Mouse (Mus musculus) lung, postnatal 14 days (tissue): ENCODE data around the gene Trex2.
A peak's percentile ranks its signal among the peaks of the same experiment; 100 is the strongest.

Experiments used
- DNase-seq: peaks from one replicate; pipeline ENCODE4 v3.0.0; 2021

Trex2 gene

DNA sequence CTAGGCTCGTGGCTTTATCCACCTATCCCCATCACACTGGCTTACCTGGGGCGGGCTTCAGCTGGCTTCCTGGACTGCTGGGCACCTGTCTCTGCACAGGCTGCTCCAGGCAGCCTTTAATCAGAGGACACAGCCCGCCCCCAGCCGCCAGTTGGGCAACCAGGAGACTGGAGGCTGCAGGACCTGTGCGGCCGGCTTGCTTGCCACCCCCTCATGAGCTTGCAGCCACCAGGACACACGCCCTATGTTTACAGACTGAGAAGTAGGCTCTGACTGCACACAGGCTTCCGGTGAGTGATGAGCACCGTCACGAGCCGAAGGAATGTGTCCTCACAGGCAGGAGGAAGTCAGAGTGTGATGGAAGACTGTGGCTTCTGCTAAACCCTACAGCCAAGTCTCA lies at the start of gene Trex2:
Gene Trex2, minus strand, starts transcription at position 93 of the 400 bp plus-strand sequence.
- DNase-seq = no peak

DNA sequence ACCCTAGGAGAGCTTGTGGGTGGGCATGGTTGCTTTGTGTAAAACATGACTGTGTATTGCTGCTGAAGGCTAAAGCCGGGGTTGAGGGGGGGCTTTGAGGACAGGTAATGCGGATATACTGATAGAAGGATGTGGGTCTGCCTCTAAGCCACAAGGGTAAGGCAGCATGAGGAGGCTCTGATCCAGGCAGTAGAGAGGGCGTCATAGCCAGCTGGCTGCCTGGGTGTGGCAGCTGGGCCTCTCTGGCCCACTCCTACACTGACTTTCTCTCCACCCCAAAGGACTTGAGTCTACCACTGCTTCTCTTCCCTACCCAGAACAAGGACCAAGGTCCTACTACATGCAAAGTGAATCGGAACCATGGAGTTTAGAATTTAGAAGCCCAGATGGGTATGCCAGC lies 49.7 kb upstream of the Trex2 start:
- DNase-seq = no peak

DNA sequence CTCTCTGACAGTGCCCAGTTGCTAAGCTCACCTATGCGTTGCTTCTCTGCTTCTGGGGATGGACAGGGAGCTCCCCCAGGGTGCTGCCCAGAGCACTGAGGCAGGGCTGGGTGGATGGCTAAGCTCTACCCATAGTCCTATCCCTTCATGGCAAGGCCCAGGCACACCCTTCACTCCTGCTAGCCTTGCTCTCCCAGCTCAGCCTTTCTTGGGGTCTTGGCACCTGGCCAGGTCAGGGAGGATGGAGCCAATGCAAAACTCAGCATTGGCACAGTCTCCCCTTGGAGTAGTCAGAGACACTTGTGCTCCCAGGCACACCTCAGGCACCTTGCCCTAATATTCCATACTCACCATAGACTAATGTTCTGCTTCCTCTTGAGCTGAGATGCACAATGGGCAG lies 48.9 kb upstream of the Trex2 start:
- DNase-seq = peak; percentile 30

DNA sequence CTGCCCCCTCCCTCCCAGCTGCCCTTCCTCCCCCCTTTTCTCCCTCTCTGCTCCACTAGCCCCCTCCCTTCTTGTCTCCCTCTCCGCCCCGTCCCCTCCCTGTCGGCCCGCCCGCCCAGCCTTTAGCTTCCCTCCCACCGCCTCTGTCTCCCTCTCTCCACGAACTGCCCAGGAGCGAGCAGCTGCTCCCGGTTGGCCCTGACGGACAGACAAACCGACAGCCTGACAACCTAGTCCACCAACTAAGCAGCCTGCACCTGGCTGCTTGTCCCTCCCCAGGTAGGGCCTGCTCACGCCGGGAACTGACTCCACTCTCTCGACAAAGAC lies 48.3 kb upstream of the Trex2 start, which contains the start of gene Bgn:
Gene Bgn, plus strand, starts transcription at position 119 of the 327 bp plus-strand sequence.
- DNase-seq = peak; percentile 44

DNA sequence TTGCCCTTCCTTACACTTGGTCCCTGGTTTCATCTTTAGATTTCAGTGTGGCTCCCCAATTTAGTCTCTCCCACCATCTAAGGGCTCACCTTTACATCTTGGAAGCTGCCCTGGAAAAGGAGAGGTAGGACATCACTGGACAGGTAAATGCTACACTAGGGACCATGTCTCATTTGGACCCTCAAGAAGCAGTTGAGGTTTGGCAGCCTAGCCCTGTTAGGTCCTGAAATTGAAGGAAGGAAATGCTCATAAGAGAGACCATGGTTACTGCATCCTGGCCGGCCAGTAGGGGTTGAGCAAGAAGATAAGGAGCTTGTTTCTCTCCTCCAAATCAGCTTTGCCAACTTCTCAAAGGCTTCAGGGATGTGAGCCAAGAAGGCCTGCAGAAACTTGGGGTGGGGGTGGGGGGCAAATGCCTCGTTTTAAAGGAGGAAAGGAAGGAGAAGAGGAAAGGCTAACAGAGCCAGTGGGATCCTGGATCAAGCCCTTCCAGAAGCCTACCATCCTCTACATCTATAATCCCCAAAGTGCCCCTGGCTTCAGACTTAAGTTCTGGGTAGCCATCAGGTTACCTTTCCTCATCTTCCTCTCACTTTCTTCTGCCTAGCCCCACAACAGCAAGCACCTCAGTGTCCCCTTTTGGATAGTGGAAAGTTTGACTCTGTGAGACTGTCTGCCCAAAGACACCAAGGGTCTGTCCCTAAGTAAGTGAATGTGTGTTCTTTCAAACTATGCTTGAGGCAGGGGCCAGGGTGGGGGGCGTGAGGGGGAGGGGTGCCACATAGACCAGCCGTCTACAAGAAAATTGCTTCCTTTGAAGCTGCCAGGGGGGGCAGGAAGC lies 47.7 kb upstream of the Trex2 start:
- no peak for DNase-seq

DNA sequence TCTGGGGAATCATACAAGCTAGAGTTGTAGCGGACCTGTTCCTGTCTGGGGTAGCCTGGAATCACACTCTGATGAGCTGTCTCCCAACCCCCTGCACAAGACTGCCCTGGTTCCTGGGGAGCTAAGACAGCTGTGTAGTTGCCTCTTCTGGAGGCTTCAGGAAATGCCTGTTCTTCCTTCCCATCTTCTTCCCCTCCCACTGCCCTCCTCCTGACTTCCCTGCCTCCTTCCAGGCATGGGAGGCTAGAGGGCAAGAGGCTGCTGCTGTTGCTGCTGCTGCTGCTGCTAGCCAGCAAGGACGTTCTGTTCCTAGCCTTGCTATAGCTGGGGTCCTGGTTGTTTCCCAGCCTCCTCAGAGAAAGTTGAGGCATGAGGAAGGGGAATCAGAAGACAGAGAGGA lies 45.2 kb upstream of the Trex2 start:
- no peak for DNase-seq

DNA sequence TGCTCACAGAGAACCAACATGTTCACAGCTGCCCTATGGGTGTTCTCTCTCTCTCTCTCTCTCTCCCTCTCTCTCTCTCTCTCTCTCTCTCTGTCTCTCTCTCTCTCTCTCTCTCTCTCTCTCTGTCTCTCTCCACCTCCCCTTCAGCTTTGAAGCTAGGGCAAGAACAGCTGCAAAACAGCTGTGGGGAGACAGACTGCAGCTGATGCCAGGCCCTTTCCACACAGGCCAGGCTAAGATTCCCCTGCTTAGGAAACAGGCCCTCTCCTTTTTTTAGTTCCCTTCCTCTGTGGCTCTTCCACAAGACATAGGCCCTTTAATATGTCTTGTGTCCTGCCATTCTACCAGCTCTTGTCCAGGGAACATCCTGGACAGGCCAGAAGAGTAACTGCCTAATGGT lies 44.5 kb upstream of the Trex2 start:
- DNase-seq = no peak

DNA sequence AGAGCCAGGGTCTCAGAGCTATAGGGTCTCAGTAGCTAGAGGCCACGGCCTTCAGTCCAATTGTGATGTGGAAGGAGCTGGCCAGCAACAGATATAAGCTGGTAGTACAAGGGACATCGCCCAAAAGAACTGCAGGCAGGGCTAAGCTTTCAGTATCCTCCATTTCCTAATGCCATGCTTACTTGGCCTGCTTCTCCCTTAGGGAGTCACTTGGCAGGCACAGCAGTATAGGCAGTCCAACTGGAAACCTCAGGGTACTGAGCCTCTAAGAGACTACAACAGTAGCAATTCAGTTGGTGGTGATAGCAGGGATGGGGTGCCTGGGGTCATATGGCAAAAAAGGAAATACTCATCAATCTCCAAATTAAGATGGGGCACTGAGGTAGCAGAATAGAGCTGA lies 42.4 kb upstream of the Trex2 start:
- no peak for DNase-seq

DNA sequence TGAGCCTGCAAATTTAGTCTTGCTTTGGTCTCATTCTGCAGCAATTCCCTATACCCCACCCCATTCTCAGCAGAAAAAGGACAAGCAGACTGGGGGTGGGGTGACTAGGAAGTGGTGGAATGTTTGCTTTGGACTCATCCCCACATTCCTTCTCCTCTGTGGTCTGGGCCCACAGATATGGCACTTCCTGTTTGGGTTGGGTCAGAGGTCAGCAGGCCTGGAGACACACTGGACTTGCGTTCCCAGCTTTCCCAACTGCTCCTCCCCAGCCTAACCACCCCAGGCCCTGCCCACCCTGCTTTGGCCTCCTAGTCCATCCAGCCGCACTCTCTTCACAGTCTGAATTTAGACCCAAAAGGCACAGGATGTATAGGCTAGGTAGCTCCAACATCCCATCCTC lies 41.5 kb upstream of the Trex2 start:
- DNase-seq = peak; percentile 65

DNA sequence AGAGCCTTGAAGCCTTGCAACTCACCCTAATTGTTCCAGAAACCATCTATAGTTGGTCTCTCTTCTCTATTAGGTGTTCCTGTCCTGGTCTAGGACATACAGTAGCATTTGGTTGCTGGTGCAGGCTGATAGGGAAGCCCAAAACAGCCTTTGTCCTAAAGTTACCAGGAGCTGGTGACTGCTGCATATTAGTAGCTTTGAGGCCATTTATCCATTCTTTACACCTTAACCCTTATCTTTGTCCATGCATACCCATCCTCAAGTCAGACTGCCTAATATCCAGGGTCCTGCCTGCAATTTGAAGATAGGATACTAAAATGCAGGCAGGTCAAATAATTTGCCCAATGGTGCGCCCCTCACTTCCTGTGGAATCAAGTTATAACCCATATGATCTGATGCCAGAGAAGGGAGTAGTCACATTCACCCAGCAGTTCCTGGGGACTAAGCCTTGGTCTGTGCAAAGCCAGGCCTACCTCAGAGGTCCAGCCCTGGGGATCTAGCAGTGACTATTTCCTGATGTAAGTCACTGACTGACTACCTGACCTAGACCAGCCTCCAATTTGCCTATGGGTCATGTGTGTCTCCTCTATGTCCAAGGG lies 40.6 kb upstream of the Trex2 start:
- no peak for DNase-seq

DNA sequence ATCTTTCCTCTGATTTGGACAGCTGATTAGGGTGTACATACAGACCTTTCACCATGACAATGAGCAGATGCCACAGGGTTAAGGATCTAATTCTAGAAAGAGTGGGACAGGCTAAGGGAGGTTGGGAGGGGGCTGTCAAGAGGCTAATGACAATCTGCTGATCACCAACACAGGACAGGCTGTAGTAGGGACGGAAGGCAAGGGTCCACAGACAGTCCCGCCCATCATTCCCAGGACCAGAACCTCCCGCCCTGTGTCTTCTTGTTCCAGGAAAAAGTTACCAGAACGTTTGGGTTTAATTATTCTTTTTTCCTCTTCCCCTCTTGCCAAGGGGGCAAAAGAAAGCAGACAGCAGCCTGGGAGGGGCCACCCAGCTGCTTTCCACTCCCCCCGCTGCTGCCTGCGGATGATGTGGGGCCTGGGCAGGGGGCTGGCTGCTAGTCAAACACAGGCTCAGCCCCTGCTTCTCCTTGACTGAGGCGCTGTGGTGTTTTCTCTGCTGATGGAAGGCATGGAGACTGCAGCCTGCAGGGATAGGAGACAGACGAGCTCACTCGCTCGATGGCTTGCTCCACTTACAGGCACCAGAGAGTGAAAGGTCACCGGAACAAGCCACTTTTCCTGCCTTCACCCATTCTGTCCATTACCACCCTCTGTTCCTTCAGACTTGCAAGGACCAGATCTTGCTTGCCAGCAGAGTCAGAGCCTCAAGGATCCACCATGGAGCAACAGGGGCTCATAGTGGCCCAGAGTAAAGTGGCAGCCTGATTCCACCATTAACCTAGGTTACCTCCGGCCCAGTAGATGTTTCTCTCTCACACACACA lies 39.4 kb upstream of the Trex2 start:
- peak; percentile 37 for DNase-seq

DNA sequence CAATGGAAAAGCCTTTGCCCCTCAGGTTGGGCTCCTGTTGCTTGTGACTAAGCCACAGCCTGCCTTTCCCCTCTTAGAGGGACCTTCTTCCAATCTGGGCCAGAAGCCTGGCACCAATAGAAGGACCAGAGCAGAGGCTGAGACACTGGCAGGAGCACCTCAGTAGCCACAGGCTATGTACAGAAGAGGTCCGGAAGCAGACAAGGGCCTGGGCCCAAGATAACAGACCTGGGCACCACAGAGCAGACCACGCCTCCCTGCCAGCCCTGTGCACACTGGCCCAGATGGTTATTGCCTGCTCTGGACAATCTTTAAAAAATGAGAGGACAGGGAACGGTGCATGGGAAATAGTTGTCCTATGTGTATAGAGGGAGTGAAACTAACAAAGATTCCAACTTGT lies 36.6 kb upstream of the Trex2 start:
- no peak for DNase-seq

DNA sequence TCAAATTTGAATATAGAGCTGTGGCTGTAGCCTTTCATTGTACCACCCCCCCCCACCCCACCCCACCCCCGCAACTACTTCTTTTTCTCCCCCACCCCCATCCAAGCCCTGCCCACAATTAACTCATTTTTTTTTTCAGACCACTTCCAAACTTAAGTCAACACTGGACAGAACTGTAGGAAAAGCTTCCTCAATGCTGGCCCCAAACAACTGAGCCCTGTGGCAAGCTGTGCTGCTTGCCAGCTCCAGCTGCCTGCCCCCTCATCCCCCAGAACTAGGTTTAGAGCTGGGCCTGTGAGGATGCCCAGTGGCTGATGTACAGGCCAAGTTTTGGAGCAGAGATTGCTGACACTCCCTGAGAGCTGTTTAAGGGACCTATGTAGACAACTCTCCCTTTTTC lies 33.6 kb upstream of the Trex2 start:
- no peak for DNase-seq

DNA sequence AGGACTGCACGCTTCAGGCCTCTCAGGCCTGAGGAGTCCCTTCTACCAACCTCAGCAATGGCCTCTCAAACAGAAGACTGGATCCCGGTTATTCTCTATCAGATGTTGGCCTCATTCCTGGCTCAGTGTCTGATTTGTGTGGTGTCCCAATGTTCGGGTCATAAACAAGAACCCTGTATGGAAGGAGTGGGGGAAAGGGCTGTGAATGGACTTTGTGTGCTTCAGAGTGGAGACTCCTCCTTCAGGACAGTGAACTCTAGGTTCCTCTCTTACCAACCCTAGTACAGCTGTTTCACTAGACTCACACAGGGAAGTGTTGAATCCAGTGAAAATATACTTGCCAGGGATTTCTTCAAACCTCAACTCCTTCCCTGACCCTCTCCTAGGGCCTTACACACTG lies 33.2 kb upstream of the Trex2 start:
- no peak for DNase-seq

DNA sequence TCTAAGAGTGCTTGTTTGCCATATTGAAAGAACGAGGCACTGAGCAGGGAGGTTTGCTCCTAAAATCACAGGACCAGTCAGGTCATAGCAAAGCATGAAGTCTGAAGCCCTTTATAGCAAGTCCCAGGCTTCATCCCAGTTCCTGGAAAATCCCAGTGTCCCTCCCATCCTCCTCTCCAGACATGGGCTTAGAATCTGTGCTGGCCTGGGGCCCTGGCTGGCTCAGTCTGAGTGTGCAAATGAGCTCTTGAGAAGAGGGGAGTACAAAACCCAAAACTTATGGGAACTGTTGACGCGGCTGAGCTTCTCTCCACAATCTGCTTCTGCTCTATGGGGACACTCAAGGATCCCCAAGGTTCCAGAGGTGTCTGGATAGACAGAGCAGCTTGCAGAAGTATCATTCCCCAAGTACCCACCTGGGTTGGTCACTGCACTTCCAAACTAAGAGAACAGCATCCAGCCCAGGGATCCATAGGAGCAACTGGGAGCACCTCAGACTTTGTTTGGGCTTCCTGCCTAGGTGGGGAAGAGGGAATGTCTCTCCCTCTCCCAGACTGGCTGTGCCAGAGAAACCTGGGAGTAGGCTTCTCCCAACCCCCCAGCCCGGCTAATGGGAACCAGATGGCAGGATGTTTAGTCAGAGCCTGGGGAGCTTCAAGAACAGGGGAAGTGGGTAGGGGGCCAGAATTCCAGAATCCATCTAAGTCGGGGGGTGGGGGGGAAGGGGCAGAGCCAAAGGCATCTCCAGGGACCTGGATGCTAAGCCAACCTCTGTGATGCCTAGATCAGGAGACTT lies 32.5 kb upstream of the Trex2 start:
- no peak for DNase-seq

DNA sequence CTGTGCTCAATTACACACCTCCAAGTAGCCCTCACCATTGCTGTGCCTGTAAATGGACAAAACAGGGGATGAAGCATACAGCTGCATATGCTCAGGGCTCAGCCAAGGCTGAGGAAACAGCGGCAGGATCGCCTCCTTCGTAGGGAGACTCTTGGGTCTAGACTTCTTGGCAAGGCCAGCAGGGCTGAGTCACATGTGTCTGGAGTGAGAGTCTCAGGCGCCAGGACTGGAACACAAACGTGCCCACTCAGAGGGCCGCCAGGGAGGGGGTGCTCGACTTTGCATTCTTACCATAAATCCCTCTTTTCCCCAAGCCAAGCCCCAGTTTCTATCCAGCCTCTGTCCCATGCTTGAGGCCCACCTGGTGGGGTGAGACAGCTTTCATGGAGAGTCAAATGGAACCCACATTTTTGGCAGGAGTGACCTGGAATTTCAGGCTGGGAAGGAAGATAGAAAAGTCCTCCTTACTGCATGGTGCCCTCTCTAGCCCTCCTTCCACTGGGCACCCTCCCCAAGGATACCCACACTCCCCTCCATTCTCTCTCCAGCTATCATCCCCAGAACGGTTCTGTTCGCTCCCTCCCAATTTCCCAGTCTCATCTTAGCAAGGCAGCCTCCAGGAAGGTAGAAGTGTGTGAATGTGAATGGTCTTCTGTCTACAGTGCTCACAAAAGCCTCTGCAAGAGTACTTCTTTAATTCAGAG lies 30.5 kb upstream of the Trex2 start:
- peak; percentile 49 for DNase-seq

DNA sequence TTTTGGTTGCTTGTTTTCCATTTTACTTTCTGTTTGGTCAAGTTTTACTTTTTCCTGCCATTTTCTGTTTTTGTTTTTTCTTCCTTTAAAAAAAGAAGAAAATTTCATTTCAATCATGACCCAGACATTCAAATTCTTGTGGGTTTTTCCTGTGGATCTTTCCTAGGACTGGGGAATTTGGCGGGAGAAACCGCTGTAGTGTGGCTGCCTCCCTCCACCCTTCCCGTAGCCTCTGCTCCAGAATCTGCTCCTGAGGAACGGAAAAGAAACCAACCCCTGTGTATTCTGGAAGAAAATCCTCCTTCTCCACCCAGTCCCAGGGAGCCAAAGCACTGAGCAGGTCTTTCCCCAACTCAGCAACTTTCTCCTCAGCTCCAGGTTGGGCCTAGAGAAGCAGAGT lies 25.6 kb upstream of the Trex2 start:
- DNase-seq = no peak

DNA sequence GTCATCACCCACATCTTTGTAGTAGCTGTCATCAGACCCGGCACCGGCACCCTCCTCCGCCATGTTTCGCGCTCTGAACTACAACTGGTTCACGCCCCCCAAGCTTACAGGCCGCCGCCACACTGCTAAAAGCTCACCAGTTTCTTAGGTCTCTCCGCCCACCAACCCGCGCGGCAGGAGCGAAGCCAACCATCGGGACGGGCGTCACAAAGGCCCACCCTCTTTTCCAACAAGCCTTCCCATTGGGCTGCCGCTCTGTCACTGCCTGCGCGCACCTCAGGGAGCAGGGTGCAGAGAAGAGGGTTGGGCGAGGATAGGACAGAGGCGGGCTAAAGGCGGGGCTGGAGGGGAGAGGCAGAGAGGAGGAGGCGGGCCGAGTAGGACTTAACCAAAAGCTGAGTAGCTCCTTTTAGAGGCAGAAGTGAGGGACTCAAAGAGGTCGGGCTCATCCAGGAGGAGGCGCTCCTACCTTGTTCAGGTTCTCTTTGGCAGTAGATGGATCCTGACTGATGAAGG lies 23.8 kb upstream of the Trex2 start, which contains the start of gene Haus7:
Gene Haus7, minus strand, starts transcription at position 168 of the 516 bp plus-strand sequence.
- peak; percentile 87 for DNase-seq

DNA sequence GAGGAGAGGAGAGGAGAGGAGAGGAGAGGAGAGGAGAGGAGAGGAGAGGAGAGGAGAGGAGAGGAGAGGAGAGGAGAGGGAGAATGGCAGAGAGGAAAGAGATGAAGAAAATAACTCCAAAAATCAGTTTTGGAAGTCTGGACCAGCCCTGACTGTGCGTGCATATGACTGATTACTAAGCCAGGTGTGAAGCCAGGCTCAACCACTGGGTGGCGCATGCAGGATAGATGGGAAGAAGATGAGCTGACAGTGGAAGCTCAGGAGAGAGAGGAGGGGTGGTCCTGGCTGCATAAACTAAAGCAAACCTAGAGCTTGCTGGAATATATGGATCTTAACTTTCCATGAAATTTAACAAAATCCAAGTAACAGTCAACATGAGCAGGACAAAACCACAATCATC lies 16.8 kb upstream of the Trex2 start:
- DNase-seq = peak; percentile 77

DNA sequence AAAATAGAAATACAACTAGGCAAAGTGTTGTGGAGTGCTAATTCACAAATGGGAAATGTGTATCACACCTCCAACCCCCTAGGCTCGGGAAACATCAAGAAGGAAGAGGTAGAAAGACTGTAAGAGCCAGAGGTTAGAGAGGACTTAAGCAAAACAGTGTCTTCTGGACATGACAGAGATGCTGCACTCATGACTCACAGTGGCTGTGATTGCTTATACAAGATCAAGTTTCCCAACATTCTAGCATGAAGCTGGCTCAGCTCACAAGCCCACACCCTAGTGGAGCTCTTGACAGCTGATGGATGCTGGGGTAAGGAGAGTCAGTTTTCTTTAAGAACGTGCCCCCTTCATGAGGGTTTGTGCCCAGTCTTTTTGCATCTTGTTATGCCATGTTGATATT lies 6.3 kb upstream of the Trex2 start:
- no peak for DNase-seq

DNA sequence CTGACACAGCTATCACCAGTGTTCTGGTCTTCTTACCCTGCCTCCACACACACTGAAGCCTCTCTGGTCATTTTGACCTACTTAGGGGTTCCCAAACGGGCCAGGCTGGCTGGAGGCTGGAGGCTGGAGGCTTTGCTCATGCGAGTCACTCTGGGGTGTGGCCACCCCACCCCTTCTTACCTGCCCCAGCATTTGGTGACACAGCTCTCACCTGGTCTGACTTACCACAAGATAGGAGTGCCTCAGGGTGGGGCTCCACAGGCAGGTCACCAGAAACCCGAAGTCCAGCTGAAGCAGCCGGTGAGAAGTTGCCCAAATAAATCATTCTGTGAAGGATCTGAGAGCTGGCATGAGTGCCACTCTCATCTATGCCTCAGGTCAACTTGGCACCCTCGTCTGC lies 2.3 kb downstream of the Trex2 start:
- no peak for DNase-seq

DNA sequence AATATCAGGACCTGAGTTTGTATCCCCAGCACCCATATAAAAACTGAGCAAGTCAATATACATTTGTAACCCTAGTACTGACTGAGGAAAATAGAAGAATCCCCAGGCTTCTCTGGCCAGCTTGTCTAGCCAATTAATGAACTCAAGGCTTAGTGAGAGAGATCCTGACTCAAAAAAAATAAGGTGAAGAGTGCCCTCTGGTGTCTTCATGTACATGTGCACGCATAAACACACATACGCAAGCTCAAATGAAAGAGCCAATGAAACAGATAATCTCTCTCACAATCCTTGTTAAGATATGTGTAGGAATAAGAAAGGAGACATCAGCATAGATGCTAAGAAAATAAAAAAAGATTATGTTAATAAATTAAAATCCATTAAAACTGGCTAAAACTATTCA lies 5.1 kb downstream of the Trex2 start:
- DNase-seq = no peak
